Mouse (Mus musculus): ENCODE measurements at regions not wholly inside any gene's neighbourhood (a gene's known extent, or its start where the extent isn't known, plus 50 kb on each side); places are given as distances from the start of the nearest gene placed in this dataset.

- DNase-seq = no peak
- 81% methylated on average over 7 of the region's 7 CpGs for WGBS
- no peaks in the 10 kb centered on the region for H3K36me3 ChIP-seq (ENCODE audit: insufficient read depth)
- ATAC-seq = no peak
- no peaks in the 10 kb centered on the region for H3K4me1 ChIP-seq (ENCODE audit: insufficient read depth)
- H3K9ac ChIP-seq = no peak overlapping the region
- H3K9me3 ChIP-seq (ENCODE audit: low read length) = no peaks in the 10 kb centered on the region
- no peak overlapping the region for H3K4me2 ChIP-seq (ENCODE audit: low read depth)
- no peak overlapping the region for H3K4me3 ChIP-seq (ENCODE audit: low read depth, low read length)
- TF ChIP-seq CTCF (IDR thresholded peaks at IDR 0.05; ENCODE audit: low read depth) = no peak
- H3K27me3 ChIP-seq (ENCODE audit: insufficient read depth, low read length) = no peaks in the 10 kb centered on the region
- no peak overlapping the region for H3K27ac ChIP-seq (ENCODE audit: low read depth, low read length)
These were observed 152.0 kb upstream of the Lrfn2 start for GRCm38 (mm10) chr17:48780217-48780616.

GRCm38 (mm10) chr17:48784417-48784816 lies 147.8 kb upstream of the Lrfn2 start:
- no peak for DNase-seq
- H3K4me1 ChIP-seq (ENCODE audit: insufficient read depth) = no peaks in the 10 kb centered on the region
- H3K4me3 ChIP-seq (ENCODE audit: low read depth, low read length) = no peak overlapping the region
- ATAC-seq = peak; percentile 86
- no peaks in the 10 kb centered on the region for H3K27me3 ChIP-seq (ENCODE audit: insufficient read depth, low read length)
- no peak overlapping the region for H3K4me2 ChIP-seq (ENCODE audit: low read depth)
- H3K27ac ChIP-seq (ENCODE audit: low read depth, low read length) = no peak overlapping the region
- H3K36me3 ChIP-seq (ENCODE audit: insufficient read depth) = no peaks in the 10 kb centered on the region
- H3K9me3 ChIP-seq (ENCODE audit: low read length) = no peaks in the 10 kb centered on the region
- no peak overlapping the region for H3K9ac ChIP-seq
- 58% methylated on average over 5 of the region's 5 CpGs for WGBS
- no peak for TF ChIP-seq CTCF (IDR thresholded peaks at IDR 0.05; ENCODE audit: low read depth)

- DNase-seq = no peak
- Histone ChIP-seq H3K27ac (ENCODE audit: low read depth, low read length) (no peak overlapping the region), H3K36me3 (ENCODE audit: insufficient read depth) (no peaks in the 10 kb centered on the region), H3K4me2 (ENCODE audit: low read depth) (no peak overlapping the region), H3K27me3 (ENCODE audit: insufficient read depth, low read length) (no peaks in the 10 kb centered on the region), H3K4me1 (ENCODE audit: insufficient read depth) (no peaks in the 10 kb centered on the region), H3K9ac (no peak overlapping the region), H3K9me3 (ENCODE audit: low read length) (no peaks in the 10 kb centered on the region), H3K4me3 (ENCODE audit: low read depth, low read length) (no peak overlapping the region)
- TF ChIP-seq CTCF (IDR thresholded peaks at IDR 0.05; ENCODE audit: low read depth) = no peak
- no peak for ATAC-seq
- WGBS = 89% methylated on average over 12 of the region's 12 CpGs
These were observed 145.7 kb upstream of the Lrfn2 start for GRCm38 (mm10) chr17:48786501-48786900.

- H3K9me3 ChIP-seq (ENCODE audit: low read length) = no peaks in the 10 kb centered on the region
- H3K9ac ChIP-seq = no peak overlapping the region
- TF ChIP-seq CTCF (IDR thresholded peaks at IDR 0.05; ENCODE audit: low read depth) = no peak
- ATAC-seq = no peak
- no peak overlapping the region for H3K4me2 ChIP-seq (ENCODE audit: low read depth)
- H3K36me3 ChIP-seq (ENCODE audit: insufficient read depth) = no peaks in the 10 kb centered on the region
- no peak overlapping the region for H3K27ac ChIP-seq (ENCODE audit: low read depth, low read length)
- H3K27me3 ChIP-seq (ENCODE audit: insufficient read depth, low read length) = no peaks in the 10 kb centered on the region
- H3K4me1 ChIP-seq (ENCODE audit: insufficient read depth) = no peaks in the 10 kb centered on the region
- no peak overlapping the region for H3K4me3 ChIP-seq (ENCODE audit: low read depth, low read length)
- WGBS = 81% methylated on average over 7 of the region's 7 CpGs
- no peak for DNase-seq
These were observed 142.3 kb upstream of the Lrfn2 start for GRCm38 (mm10) chr17:48789846-48790245.

GRCm38 (mm10) chr17:48790526-48790925 lies 141.7 kb upstream of the Lrfn2 start:
- TF ChIP-seq CTCF (IDR thresholded peaks at IDR 0.05; ENCODE audit: low read depth) = no peak
- 52% methylated on average over 6 of the region's 6 CpGs for WGBS
- ATAC-seq = no peak; the same call in 1 of the 2 replicates

GRCm38 (mm10) chr17:48792954-48793353 lies 139.2 kb upstream of the Lrfn2 start:
- no peak overlapping the region for H3K27ac ChIP-seq (ENCODE audit: low read depth, low read length)
- 74% methylated on average over 5 of the region's 5 CpGs for WGBS
- no peak overlapping the region for H3K9ac ChIP-seq
- H3K36me3 ChIP-seq (ENCODE audit: insufficient read depth) = no peaks in the 10 kb centered on the region
- TF ChIP-seq CTCF (IDR thresholded peaks at IDR 0.05; ENCODE audit: low read depth) = no peak
- no peaks in the 10 kb centered on the region for H3K9me3 ChIP-seq (ENCODE audit: low read length)
- no peak for DNase-seq
- H3K4me2 ChIP-seq (ENCODE audit: low read depth) = no peak overlapping the region
- H3K27me3 ChIP-seq (ENCODE audit: insufficient read depth, low read length) = no peaks in the 10 kb centered on the region
- no peaks in the 10 kb centered on the region for H3K4me1 ChIP-seq (ENCODE audit: insufficient read depth)
- no peak for ATAC-seq
- H3K4me3 ChIP-seq (ENCODE audit: low read depth, low read length) = no peak overlapping the region

More at GRCm38 (mm10) chr17:48790526-48790925, 141.7 kb upstream of the Lrfn2 start:
- Histone ChIP-seq H3K4me1 (ENCODE audit: insufficient read depth) (no peaks in the 10 kb centered on the region), H3K4me3 (ENCODE audit: low read depth, low read length) (no peak overlapping the region), H3K36me3 (ENCODE audit: insufficient read depth) (no peaks in the 10 kb centered on the region), H3K27ac (ENCODE audit: low read depth, low read length) (no peak overlapping the region), H3K9me3 (ENCODE audit: low read length) (no peaks in the 10 kb centered on the region), H3K4me2 (ENCODE audit: low read depth) (no peak overlapping the region), H3K27me3 (ENCODE audit: insufficient read depth, low read length) (no peaks in the 10 kb centered on the region), H3K9ac (no peak overlapping the region)
- no peak for DNase-seq

- Histone ChIP-seq H3K36me3 (ENCODE audit: insufficient read depth) (no peaks in the 10 kb centered on the region), H3K4me2 (ENCODE audit: low read depth) (no peak overlapping the region), H3K27ac (ENCODE audit: low read depth, low read length) (no peak overlapping the region), H3K9me3 (ENCODE audit: low read length) (no peaks in the 10 kb centered on the region), H3K9ac (no peak overlapping the region), H3K4me3 (ENCODE audit: low read depth, low read length) (no peak overlapping the region), H3K27me3 (ENCODE audit: insufficient read depth, low read length) (no peaks in the 10 kb centered on the region), H3K4me1 (ENCODE audit: insufficient read depth) (no peaks in the 10 kb centered on the region)
- WGBS = 88% methylated on average over 5 of the region's 5 CpGs
- ATAC-seq = no peak
- DNase-seq = no peak
- no peak for TF ChIP-seq CTCF (IDR thresholded peaks at IDR 0.05; ENCODE audit: low read depth)
These were observed 136.4 kb upstream of the Lrfn2 start for GRCm38 (mm10) chr17:48795773-48796172.

- H3K4me3 ChIP-seq (ENCODE audit: low read depth, low read length) = no peak overlapping the region
- H3K4me1 ChIP-seq (ENCODE audit: insufficient read depth) = no peaks in the 10 kb centered on the region
- no peak overlapping the region for H3K9ac ChIP-seq
- no peak for TF ChIP-seq CTCF (IDR thresholded peaks at IDR 0.05; ENCODE audit: low read depth)
- H3K4me2 ChIP-seq (ENCODE audit: low read depth) = no peak overlapping the region
- H3K27ac ChIP-seq (ENCODE audit: low read depth, low read length) = no peak overlapping the region
- no peaks in the 10 kb centered on the region for H3K9me3 ChIP-seq (ENCODE audit: low read length)
- no peaks in the 10 kb centered on the region for H3K27me3 ChIP-seq (ENCODE audit: insufficient read depth, low read length)
- no peak; the same call in 1 of the 2 replicates for ATAC-seq
- H3K36me3 ChIP-seq (ENCODE audit: insufficient read depth) = no peaks in the 10 kb centered on the region
- DNase-seq = no peak
- 77% methylated on average over 3 of the region's 3 CpGs for WGBS
These were observed 134.0 kb upstream of the Lrfn2 start for GRCm38 (mm10) chr17:48798196-48798595.
